Mouse (Mus musculus) bone marrow, adult 2 months (tissue): ENCODE measurements around the gene Erich4. TPM values are rescaled to one million over a fixed set of nuclear protein-coding genes. Genes with fewer than 3 reads are reported as not detected.

Experiments used
- H3K27ac ChIP-seq: fragments of 200-500 bp; 2 replicates; pipeline ENCODE4 v1.5.1; 2012; ENCODE audit warnings: low read depth, mild to moderate bottlenecking, control low read depth, inconsistent platforms, low read length; ENCODE audit not compliant: control insufficient read depth, poor library complexity, insufficient read depth
- H3K4me1 ChIP-seq: fragments of 200-500 bp; 2 replicates; pipeline ENCODE4 v1.6.1; 2011; ENCODE audit warnings: low read length; ENCODE audit not compliant: control insufficient read depth, insufficient read depth
- H3K4me3 ChIP-seq: fragments of 200-500 bp; replicated peaks from 2 replicates; pipeline ENCODE3; 2011; ENCODE audit warnings: mild to moderate bottlenecking, low read depth, low read length, control low read depth; ENCODE audit not compliant: control insufficient read depth
- CTCF ChIP-seq: fragments of 200-500 bp; IDR thresholded peaks from 2 replicates; pipeline ENCODE4 v1.5.1; 2011; ENCODE audit warnings: low read length, control low read depth; ENCODE audit not compliant: control insufficient read depth, insufficient read depth
- POLR2A ChIP-seq: fragments of 200-500 bp; IDR thresholded peaks from 2 replicates; pipeline ENCODE4 v1.6.1; 2011; ENCODE audit warnings: low read depth, mild to moderate bottlenecking, control low read depth, low read length, borderline replicate concordance; ENCODE audit not compliant: control insufficient read depth
- WGBS: fragments of 180-500 bp; shearing (Covaris S2); methylation state at CpG from one replicate; pipeline ENCODE4 v1.1.7; 2018; 5-methylcytosine and 5-hydroxymethylcytosine counted together
- polyA plus RNA-seq: library from polyadenylated mRNA; stranded (reverse); fragments of >200 nt; gene quantifications from 2 replicates; pipeline ENCODE4 v1.2.4, GENCODE M21; 2011; ENCODE audit warnings: low replicate concordance; ENCODE audit not compliant: missing spikeins, insufficient read depth, insufficient read length

Gene Erich4
- polyA plus RNA-seq, 1 experiment, result not detected

GRCm38 (mm10) chr7:25627431-25628322 lies 12.0 kb upstream of the Erich4 start:
- WGBS, result 9% methylated on average over 38 of the region's 38 CpGs
- Histone ChIP-seq H3K27ac (peak overlapping the region; percentile 40), H3K4me3 (peak overlapping the region; percentile 63), H3K4me1 (peaks cover 6% of the 10 kb centered on the region)
- TF ChIP-seq POLR2A (peak; percentile 28; the same call in 1 of the 2 replicates), CTCF (peak; percentile 2; the same call in 1 of the 2 replicates)

- Histone ChIP-seq H3K4me3 (peak within 1 kb of the TSS; percentile 63), H3K4me1 (peaks cover 2% of the 10 kb centered on the region; the same call in 1 of the 2 replicates), H3K27ac (peak within 1 kb of the TSS; percentile 40)
- TF ChIP-seq CTCF, result no peak
- 0 out of 2 replicates have a peak, but pooled peaks have one; percentile 23 for TF ChIP-seq POLR2A
- WGBS, result 14% methylated on average over 29 of the region's 29 CpGs
Measured at GRCm38 (mm10) chr7:25626509-25627430, 11.1 kb upstream of the Erich4 start, which contains the start of gene B3gnt8. Gene B3gnt8 (plus strand): TSS chr7:25626654.

GRCm38 (mm10) chr7:25625594-25626250 lies 10.0 kb upstream of the Erich4 start:
- TF ChIP-seq CTCF, result peak; percentile 71
- TF ChIP-seq POLR2A, result no peak
- Histone ChIP-seq H3K4me1 (no peaks in the 10 kb centered on the region; the same call in 1 of the 2 replicates), H3K27ac (no peak overlapping the region), H3K4me3 (no peak overlapping the region)
- 72% methylated on average over 10 of the region's 10 CpGs for WGBS

- TF ChIP-seq POLR2A, result no peak
- no peak for TF ChIP-seq CTCF
- WGBS, result 78% methylated on average over 5 of the region's 5 CpGs
Measured at GRCm38 (mm10) chr7:25624851-25625250, 9.2 kb upstream of the Erich4 start.

GRCm38 (mm10) chr7:25623857-25624370 lies 8.2 kb upstream of the Erich4 start:
- H3K4me1 ChIP-seq, result no peaks in the 10 kb centered on the region; the same call in 1 of the 2 replicates
- WGBS, result 85% methylated on average over 11 of the region's 11 CpGs
- no peak overlapping the region for H3K27ac ChIP-seq
- TF ChIP-seq CTCF (no peak), POLR2A (no peak)
- H3K4me3 ChIP-seq, result no peak overlapping the region

More at GRCm38 (mm10) chr7:25624851-25625250, 9.2 kb upstream of the Erich4 start:
- Histone ChIP-seq H3K27ac (peak overlapping the region; percentile 30; the same call in 1 of the 2 replicates), H3K4me3 (no peak overlapping the region), H3K4me1 (no peaks in the 10 kb centered on the region; the same call in 1 of the 2 replicates)

GRCm38 (mm10) chr7:25620751-25621150 lies 5.1 kb upstream of the Erich4 start:
- Histone ChIP-seq H3K27ac (no peak overlapping the region), H3K4me3 (no peak overlapping the region), H3K4me1 (no peaks in the 10 kb centered on the region)
- WGBS, result 89% methylated on average over 11 of the region's 11 CpGs
- TF ChIP-seq POLR2A, result 0 out of 2 replicates have a peak, but pooled peaks have one; percentile 13
- no peak for TF ChIP-seq CTCF

- H3K4me1 ChIP-seq, result no peaks in the 10 kb centered on the region
- no peak overlapping the region for H3K27ac ChIP-seq
- 84% methylated on average over 5 of the region's 5 CpGs for WGBS
- no peak overlapping the region for H3K4me3 ChIP-seq
- TF ChIP-seq CTCF (no peak), POLR2A (no peak)
Measured at GRCm38 (mm10) chr7:25620101-25620500, 4.4 kb upstream of the Erich4 start.

- H3K27ac ChIP-seq, result peak overlapping the region; percentile 23; the same call in 1 of the 2 replicates
- no peak for TF ChIP-seq CTCF
- no peak for TF ChIP-seq POLR2A
- 18% methylated on average over 5 of the region's 5 CpGs for WGBS
- H3K4me3 ChIP-seq, result peak overlapping the region; percentile 61
- H3K4me1 ChIP-seq, result no peaks in the 10 kb centered on the region
Measured at GRCm38 (mm10) chr7:25619722-25619991, 4.0 kb upstream of the Erich4 start.
